Mouse (Mus musculus) lung, embryonic 14.5 days (tissue): ENCODE measurements around the gene Zfp672. TPM values are rescaled to one million over a fixed set of nuclear protein-coding genes. Genes with fewer than 3 reads are reported as not detected.

ENCODE experiments used
- ATAC-seq: fragments of 200-750 bp; cut with Nextera tagmentation; 2 replicates; pipeline ENCODE4 v1.8.0; 2017; ENCODE audit warnings: mild to moderate bottlenecking, moderate TSS enrichment, moderate library complexity; ENCODE audit not compliant: insufficient read depth
- DNase-seq: peaks from one replicate; pipeline ENCODE4 v3.0.0-alpha.2; 2015
- H3K27ac ChIP-seq: fragments of 300-500 bp; sonication (generic); 2 replicates; pipeline ENCODE4 v1.5.1; 2014; ENCODE audit warnings: low read depth, mild to moderate bottlenecking, moderate library complexity
- H3K27me3 ChIP-seq: fragments of 300-500 bp; sonication (generic); 2 replicates; pipeline ENCODE4 v1.6.1; 2014; ENCODE audit warnings: low read length, control low read depth; ENCODE audit not compliant: insufficient read depth
- H3K36me3 ChIP-seq: fragments of 300-500 bp; sonication (generic); 2 replicates; pipeline ENCODE4 v1.6.1; 2014; ENCODE audit warnings: control low read depth; ENCODE audit not compliant: insufficient read depth
- H3K4me1 ChIP-seq: fragments of 300-500 bp; sonication (generic); 2 replicates; pipeline ENCODE4 v1.6.1; 2014; ENCODE audit warnings: antibody characterized with exemption, control low read depth; ENCODE audit not compliant: insufficient read depth
- H3K4me2 ChIP-seq: fragments of 300-500 bp; sonication (generic); 2 replicates; pipeline ENCODE4 v1.6.1; 2014; ENCODE audit warnings: mild to moderate bottlenecking
- H3K4me3 ChIP-seq: fragments of 300-500 bp; sonication (generic); 2 replicates; pipeline ENCODE4 v1.5.1; 2014; ENCODE audit warnings: low read depth, low read length
- H3K9ac ChIP-seq: fragments of 300-500 bp; sonication (generic); 2 replicates; pipeline ENCODE4 v1.6.1; 2014
- H3K9me3 ChIP-seq: fragments of 300-500 bp; sonication (generic); 2 replicates; pipeline ENCODE4 v1.6.1; 2016; ENCODE audit warnings: low read depth, low read length, control low read depth
- CTCF ChIP-seq: IDR thresholded peaks from 2 replicates; pipeline ENCODE4 v1.5.1; 2016; ENCODE audit warnings: antibody characterized with exemption, low read depth
- WGBS: fragments of 180-500 bp; shearing (Covaris S2); extraction: QIAGEN DNeasy Blood & Tissue Kit; methylation state at CpG from one replicate; pipeline ENCODE4 v1.1.7; 2014; 5-methylcytosine and 5-hydroxymethylcytosine counted together
- polyA plus RNA-seq: library from polyadenylated mRNA; unstranded; fragments of >200 nt; fragmentation: Nextera tagmentation; extraction: Ambion mirVana; gene quantifications from 2 replicates; pipeline ENCODE4 v1.2.1, GENCODE M21; 2014

Zfp672 gene
- polyA plus RNA-seq, 1 experiment from 2014 or later: 31.3 TPM

GRCm38 (mm10) chr11:58301837-58302754 is 28.0 kb downstream of the Zfp672 start:
- peak overlapping the region; percentile 61 for H3K4me3 ChIP-seq
- under 1% methylated on average over 36 of the region's 36 CpGs for WGBS
- TF ChIP-seq CTCF: peak; percentile 84
- H3K27me3 ChIP-seq: no peaks in the 10 kb centered on the region
- H3K27ac ChIP-seq: peak overlapping the region; percentile 94
- DNase-seq (peak; percentile 98), ATAC-seq (peak; percentile 91)
- H3K4me1 ChIP-seq: no peaks in the 10 kb centered on the region
- peak overlapping the region; percentile 70 for H3K4me2 ChIP-seq
- H3K9ac ChIP-seq: peak overlapping the region; percentile 62
- H3K36me3 ChIP-seq: no peaks in the 10 kb centered on the region
- no peaks in the 10 kb centered on the region for H3K9me3 ChIP-seq

GRCm38 (mm10) chr11:58301057-58301456 is 29.1 kb downstream of the Zfp672 start:
- H3K4me1 ChIP-seq: no peaks in the 10 kb centered on the region
- TF ChIP-seq CTCF: peak; percentile 82
- peak overlapping the region; percentile 61 for H3K4me3 ChIP-seq
- peak overlapping the region; percentile 70 for H3K4me2 ChIP-seq
- no peaks in the 10 kb centered on the region for H3K27me3 ChIP-seq
- no peak overlapping the region for H3K9ac ChIP-seq
- 11% methylated on average over 13 of the region's 13 CpGs for WGBS
- H3K27ac ChIP-seq: no peak overlapping the region
- H3K9me3 ChIP-seq: no peaks in the 10 kb centered on the region
- no peak for ATAC-seq
- H3K36me3 ChIP-seq: no peaks in the 10 kb centered on the region
- DNase-seq: peak; percentile 86

- ATAC-seq: no peak
These were observed 32.7 kb downstream of the Zfp672 start for GRCm38 (mm10) chr11:58297396-58297795.

GRCm38 (mm10) chr11:58292791-58293190 is 37.3 kb downstream of the Zfp672 start:
- Histone ChIP-seq H3K4me1 (no peaks in the 10 kb centered on the region), H3K27ac (no peak overlapping the region), H3K4me2 (no peak overlapping the region), H3K9me3 (no peaks in the 10 kb centered on the region), H3K27me3 (no peaks in the 10 kb centered on the region), H3K4me3 (no peak overlapping the region), H3K9ac (no peak overlapping the region), H3K36me3 (no peaks in the 10 kb centered on the region)
- ATAC-seq: no peak
- no peak for TF ChIP-seq CTCF
- WGBS: 56% methylated on average over 4 of the region's 4 CpGs
- DNase-seq: no peak

More at GRCm38 (mm10) chr11:58297396-58297795, 32.7 kb downstream of the Zfp672 start:
- H3K9me3 ChIP-seq: no peaks in the 10 kb centered on the region
- no peaks in the 10 kb centered on the region for H3K27me3 ChIP-seq
- no peaks in the 10 kb centered on the region for H3K36me3 ChIP-seq
- no peak overlapping the region for H3K4me2 ChIP-seq
- H3K4me3 ChIP-seq: no peak overlapping the region
- 83% methylated on average over 6 of the region's 6 CpGs for whole genome bisulfite sequencing
- TF ChIP-seq CTCF: no peak
- no peaks in the 10 kb centered on the region for H3K4me1 ChIP-seq
- H3K9ac ChIP-seq: no peak overlapping the region
- no peak for DNase-seq
- no peak overlapping the region for H3K27ac ChIP-seq

GRCm38 (mm10) chr11:58290812-58291211 is 39.3 kb downstream of the Zfp672 start:
- Histone ChIP-seq H3K27ac (no peak overlapping the region), H3K36me3 (no peaks in the 10 kb centered on the region), H3K9me3 (no peaks in the 10 kb centered on the region), H3K4me3 (no peak overlapping the region), H3K4me1 (no peaks in the 10 kb centered on the region), H3K27me3 (no peaks in the 10 kb centered on the region), H3K4me2 (no peak overlapping the region), H3K9ac (no peak overlapping the region)
- TF ChIP-seq CTCF: no peak
- 77% methylated on average over 4 of the region's 4 CpGs for WGBS
- ATAC-seq (no peak), DNase-seq (no peak)

- H3K4me2 ChIP-seq: no peak overlapping the region
- DNase-seq (no peak), ATAC-seq (no peak)
- H3K27ac ChIP-seq: no peak overlapping the region
- H3K4me3 ChIP-seq: no peak overlapping the region
- no peaks in the 10 kb centered on the region for H3K4me1 ChIP-seq
- H3K9ac ChIP-seq: no peak overlapping the region
- H3K36me3 ChIP-seq: no peaks in the 10 kb centered on the region
- H3K27me3 ChIP-seq: no peaks in the 10 kb centered on the region
- no peaks in the 10 kb centered on the region for H3K9me3 ChIP-seq
- TF ChIP-seq CTCF: no peak
- WGBS: 69% methylated on average over 9 of the region's 9 CpGs
These were observed 40.0 kb downstream of the Zfp672 start for GRCm38 (mm10) chr11:58289992-58290682.

- H3K4me3 ChIP-seq: no peak overlapping the region
- H3K27me3 ChIP-seq: no peaks in the 10 kb centered on the region
- H3K4me2 ChIP-seq: no peak overlapping the region
- H3K9me3 ChIP-seq: no peaks in the 10 kb centered on the region
- TF ChIP-seq CTCF: no peak
- no peaks in the 10 kb centered on the region for H3K4me1 ChIP-seq
- H3K9ac ChIP-seq: no peak overlapping the region
- H3K36me3 ChIP-seq: no peaks in the 10 kb centered on the region
- no peak overlapping the region for H3K27ac ChIP-seq
- 82% methylated on average over 5 of the region's 5 CpGs for WGBS
- no peak for ATAC-seq
- DNase-seq: no peak
These were observed 47.6 kb downstream of the Zfp672 start for GRCm38 (mm10) chr11:58282518-58282917.
